Mouse (Mus musculus) frontal cortex, adult (tissue): ENCODE measurements around the gene Gm960.

Experiments used
- ATAC-seq: cut with Nextera tagmentation; 2 replicates; pipeline ENCODE4 v1.9.2; 2017; ENCODE audit warnings: mild to moderate bottlenecking, moderate library complexity, mixed read lengths; ENCODE audit not compliant: low TSS enrichment

Gm960 gene

DNA sequence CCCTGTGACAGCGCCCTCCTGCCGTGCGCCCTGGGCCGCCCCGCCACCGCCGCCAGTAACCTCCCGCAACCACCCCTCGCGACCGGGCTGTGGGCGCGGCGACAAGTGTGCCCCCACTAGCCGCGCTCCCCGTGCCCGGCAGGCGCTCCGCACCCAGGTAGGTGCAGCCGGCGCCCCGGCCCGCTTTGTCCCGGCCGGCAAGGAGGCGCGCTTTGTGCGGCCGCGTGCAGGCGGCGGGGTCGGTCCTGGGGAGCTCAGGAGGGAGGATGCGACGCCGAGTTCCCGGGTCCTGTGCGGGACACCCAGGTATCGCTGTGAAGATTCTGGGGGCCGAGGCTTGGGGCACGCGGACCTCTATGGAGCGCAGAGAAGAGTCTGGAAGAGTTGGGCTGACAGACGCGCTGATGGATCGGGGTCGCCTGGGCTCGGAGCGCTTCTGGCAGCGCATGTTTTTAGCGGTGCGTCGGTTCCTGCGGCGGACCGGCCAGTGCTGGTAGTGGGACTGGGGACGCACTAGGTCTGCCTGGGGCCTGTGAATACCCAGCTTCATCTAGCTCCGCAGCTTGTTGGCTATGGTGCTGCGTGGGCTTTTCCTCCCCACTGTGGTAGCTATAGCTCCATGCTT, 13.8 kb upstream of the Gm960 start:
- peak; percentile 17; the same call in 1 of the 2 replicates for ATAC-seq

DNA sequence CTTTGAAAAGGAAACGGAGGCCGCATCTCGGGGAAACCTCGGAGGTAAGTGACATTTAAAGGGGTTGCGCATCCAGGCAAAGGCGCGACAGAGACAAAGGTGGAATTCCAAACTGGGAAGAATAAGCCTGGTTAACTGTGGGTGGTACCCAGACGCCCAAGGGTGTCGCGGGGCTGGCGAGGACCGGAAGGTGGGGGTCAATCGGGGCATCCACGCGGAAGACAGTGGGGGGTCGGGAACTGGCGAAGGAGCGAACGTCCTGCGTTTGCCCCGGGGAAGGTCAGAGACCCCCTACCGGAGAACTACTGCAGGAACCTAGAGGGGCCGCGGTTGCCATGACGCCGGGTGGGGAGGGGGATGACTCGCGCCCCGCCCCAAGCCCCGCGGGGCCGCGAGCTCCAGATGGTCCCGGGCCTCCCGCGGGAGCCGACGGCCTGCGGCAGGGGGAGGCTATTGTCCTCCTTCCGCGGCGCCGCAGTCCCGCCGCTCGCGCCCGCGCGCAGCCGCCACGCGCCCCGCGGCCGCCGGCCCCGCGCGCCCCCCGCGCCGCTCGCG, 13.2 kb upstream of the Gm960 start:
- peak; percentile 7; the same call in 1 of the 2 replicates for ATAC-seq

GRCm38 (mm10) chr19:4711098-4711600, 12.7 kb upstream of the Gm960 start, which contains the start of gene Sptbn2:
Gene Sptbn2 (plus strand): TSS chr19:4711167.
- ATAC-seq: peak; percentile 75

- no peak for ATAC-seq
Measured at GRCm38 (mm10) chr19:4708765-4709164, 10.3 kb upstream of the Gm960 start.

GRCm38 (mm10) chr19:4701221-4701620, 2.8 kb upstream of the Gm960 start:
- ATAC-seq: no peak

- no peak for ATAC-seq
Measured at GRCm38 (mm10) chr19:4700656-4701055, 2.2 kb upstream of the Gm960 start.

- ATAC-seq: no peak
Measured at GRCm38 (mm10) chr19:4699821-4700220, 1.4 kb upstream of the Gm960 start.

DNA sequence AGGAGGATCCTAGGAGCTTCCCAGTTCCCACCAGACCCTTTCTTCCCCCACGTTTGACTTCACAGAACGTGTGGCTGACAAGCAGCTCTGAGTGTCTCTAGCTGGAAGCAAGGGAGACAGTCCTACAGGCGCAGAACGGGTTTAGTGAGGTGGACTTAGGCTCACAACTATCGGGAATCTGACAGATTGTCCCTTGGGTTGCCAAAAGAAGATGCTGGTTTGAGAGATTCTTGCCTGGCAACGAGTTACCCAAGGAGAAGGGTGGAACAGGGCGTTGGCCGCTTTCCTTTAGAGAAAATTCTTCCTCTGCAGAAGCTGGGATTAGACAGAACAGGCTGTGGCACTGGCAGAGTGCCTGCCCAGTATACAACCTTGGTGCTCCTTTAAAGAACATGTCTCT, 388 bp upstream of the Gm960 start:
- peak; percentile 45; the same call in 1 of the 2 replicates for ATAC-seq

GRCm38 (mm10) chr19:4697721-4698120, 747 bp downstream of the Gm960 start:
- ATAC-seq: no peak

DNA sequence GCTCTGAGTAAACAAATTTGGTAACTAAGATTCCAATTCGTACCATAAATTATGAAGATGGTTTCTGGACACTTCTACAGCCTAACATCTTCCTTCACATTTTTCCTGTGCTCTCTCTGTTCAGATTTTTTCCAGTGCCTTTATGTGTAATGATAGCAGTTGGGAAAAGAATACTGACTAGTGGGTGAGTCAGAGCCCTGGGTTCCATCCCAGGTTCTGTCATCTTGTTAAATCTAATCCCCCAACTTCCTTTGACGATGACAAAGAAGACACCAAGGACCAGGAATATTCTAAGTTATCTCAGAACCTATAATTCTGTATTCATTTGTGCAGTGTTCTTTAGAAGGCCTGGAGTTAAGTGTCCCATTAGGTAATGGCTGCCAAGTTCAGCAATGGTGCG, 1.3 kb downstream of the Gm960 start:
- ATAC-seq: peak; percentile 29; the same call in 1 of the 2 replicates

- ATAC-seq: no peak
Measured at GRCm38 (mm10) chr19:4694346-4694745, 4.1 kb downstream of the Gm960 start.

DNA sequence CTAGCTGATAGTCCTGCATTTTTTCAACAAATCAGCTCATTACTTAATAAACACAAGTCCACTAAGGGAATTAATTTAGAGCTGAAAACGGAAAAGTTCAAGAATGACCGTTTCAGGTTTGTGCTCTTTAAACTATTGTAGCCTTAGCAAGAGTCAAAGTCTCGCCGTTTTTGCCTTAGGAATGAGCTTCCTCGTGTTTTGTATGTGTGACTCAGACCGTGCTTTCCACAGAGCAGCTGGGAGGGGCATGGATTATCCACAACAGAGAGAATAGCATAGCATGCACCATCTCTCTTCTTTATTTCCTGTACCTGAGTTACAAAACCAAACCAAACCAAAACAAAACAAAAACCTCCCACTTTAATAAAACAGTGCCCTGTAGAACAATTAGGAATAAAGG, 26.1 kb downstream of the Gm960 start:
- no peak for ATAC-seq

GRCm38 (mm10) chr19:4670776-4671175, 27.7 kb downstream of the Gm960 start:
- ATAC-seq: no peak

DNA sequence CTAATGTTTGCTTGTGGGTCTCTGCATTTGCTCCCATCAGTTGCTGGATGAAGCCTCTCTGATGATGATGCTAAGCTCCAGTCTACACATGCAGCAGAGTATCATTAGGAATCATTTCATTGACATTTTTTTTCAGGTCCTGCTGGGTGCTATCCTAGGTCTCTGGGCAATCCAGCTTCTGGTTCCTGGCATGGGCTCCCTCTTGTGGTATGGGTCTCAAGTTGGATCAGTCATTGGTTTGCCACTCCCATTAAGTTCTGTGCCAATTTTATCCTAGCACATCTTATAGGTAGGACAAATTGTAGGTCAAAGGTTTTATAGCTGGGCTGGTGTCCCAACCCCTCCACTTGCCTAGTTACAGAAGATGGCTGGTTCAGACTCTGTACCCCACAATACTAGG, 31.7 kb downstream of the Gm960 start:
- ATAC-seq: no peak

DNA sequence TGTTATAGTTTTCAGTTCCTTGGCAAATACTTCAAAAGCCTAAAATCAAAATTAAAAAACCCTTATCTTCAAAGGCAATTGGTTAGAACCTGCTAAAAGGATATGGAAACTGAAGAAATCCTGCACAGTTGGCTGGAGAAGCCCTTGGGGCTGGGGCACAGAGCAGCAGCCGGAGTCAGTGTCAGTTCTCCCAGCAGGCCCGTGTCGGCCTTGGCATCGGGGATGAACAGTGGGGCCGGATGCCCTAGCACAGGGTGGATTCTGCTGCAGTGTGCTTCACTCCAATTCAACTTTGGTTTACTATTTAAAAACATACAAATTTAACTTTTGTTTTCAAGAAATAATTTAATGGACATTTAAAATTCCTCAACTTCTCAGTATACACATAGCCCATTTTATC, 40.3 kb downstream of the Gm960 start:
- no peak for ATAC-seq

GRCm38 (mm10) chr19:4646917-4647492, 51.5 kb downstream of the Gm960 start:
- peak; percentile 60; the same call in 1 of the 2 replicates for ATAC-seq

- ATAC-seq: peak; percentile 80
Measured at GRCm38 (mm10) chr19:4644271-4644670, 54.2 kb downstream of the Gm960 start.

GRCm38 (mm10) chr19:4635986-4636385, 62.5 kb downstream of the Gm960 start:
- ATAC-seq: no peak

GRCm38 (mm10) chr19:4628819-4629218, 69.6 kb downstream of the Gm960 start:
- no peak for ATAC-seq

GRCm38 (mm10) chr19:4625829-4626535, 72.5 kb downstream of the Gm960 start:
- ATAC-seq: peak; percentile 28; the same call in 1 of the 2 replicates

DNA sequence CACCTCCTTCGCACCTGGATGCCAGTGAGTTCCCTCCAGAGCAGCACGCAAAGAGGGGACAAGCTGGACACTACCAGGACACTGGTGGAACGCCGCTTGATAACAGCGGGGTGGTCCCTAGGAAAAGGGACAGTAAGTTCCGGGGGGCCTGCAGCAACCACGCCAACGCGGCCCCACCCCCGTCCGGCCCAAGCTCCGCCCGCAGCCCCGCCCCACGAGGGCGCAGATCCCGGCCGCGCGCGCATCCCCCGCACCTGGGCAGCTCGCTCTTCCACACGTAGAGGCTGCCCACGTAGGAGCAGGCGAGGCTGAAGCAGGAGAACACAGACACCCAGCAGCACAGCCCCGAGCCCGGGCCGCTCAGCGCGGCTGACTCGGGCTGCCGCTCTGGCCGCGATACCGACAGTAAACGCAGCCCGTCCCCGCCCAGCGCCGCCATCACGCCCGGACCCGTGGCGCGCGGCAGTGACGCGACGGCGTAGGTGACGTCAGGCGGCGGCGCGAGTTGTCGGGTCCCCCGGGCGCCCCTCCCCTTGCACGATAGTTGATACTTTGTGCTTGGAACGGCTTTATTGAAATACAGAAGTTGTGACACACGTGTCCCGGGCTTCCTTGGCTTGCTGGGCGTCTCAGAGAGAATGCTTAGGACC, 73.2 kb downstream of the Gm960 start, which contains the start of gene Rce1:
Gene Rce1 (minus strand): TSS at position 463 of the 650 bp plus-strand sequence.
- ATAC-seq: peak; percentile 69
